Mouse (Mus musculus) intestine, embryonic 14.5 days (tissue): ENCODE results near the gene Farp1. TPM values are rescaled to one million over a fixed set of nuclear protein-coding genes. Genes with fewer than 3 reads are reported as not detected.

Experiments
- ATAC-seq: fragments of 200-750 bp; cut with Nextera tagmentation; replicated peaks from 2 replicates; pipeline ENCODE4 v1.8.0; 2017; ENCODE audit warnings: low read depth, moderate number of reproducible peaks, moderate TSS enrichment, moderate library complexity; ENCODE audit not compliant: low FRiP score, low TSS enrichment
- DNase-seq: peaks from one replicate; pipeline ENCODE4 v3.0.0-alpha.2; 2018; ENCODE audit warnings: low spot score
- H3K27ac ChIP-seq: fragments of 300-500 bp; sonication (generic); 2 replicates; pipeline ENCODE4 v1.5.1; 2014; ENCODE audit warnings: low read depth, mild to moderate bottlenecking, control low read depth
- H3K27me3 ChIP-seq: fragments of 300-500 bp; sonication (generic); replicated peaks from 2 replicates; pipeline ENCODE4 v1.6.1; 2014; ENCODE audit warnings: low read length, control low read depth; ENCODE audit not compliant: control insufficient read depth, insufficient read depth
- H3K36me3 ChIP-seq: fragments of 300-500 bp; sonication (generic); 2 replicates; pipeline ENCODE4 v1.6.1; 2014; ENCODE audit warnings: low read length, control low read depth; ENCODE audit not compliant: control insufficient read depth, insufficient read depth
- H3K4me1 ChIP-seq: fragments of 300-500 bp; sonication (generic); replicated peaks from 2 replicates; pipeline ENCODE4 v1.6.1; 2014; ENCODE audit warnings: low read length, control low read depth, mixed read lengths; ENCODE audit not compliant: control insufficient read depth, insufficient read depth
- H3K4me2 ChIP-seq: fragments of 300-500 bp; sonication (generic); 2 replicates; pipeline ENCODE4 v1.6.1; 2014; ENCODE audit warnings: low read length
- H3K4me3 ChIP-seq: fragments of 300-500 bp; sonication (generic); 2 replicates; pipeline ENCODE4 v1.5.1; 2014; ENCODE audit warnings: low read depth, low read length, control low read depth, mixed read lengths
- H3K9ac ChIP-seq: fragments of 300-500 bp; sonication (generic); 2 replicates; pipeline ENCODE4 v1.6.1; 2014; ENCODE audit warnings: mild to moderate bottlenecking, low read length
- H3K9me3 ChIP-seq: fragments of 300-500 bp; sonication (generic); 2 replicates; pipeline ENCODE4 v1.6.1; 2016; ENCODE audit warnings: low read length, control low read depth; ENCODE audit not compliant: control insufficient read depth
- WGBS: fragments of 180-500 bp; shearing (Covaris S2); extraction: QIAGEN DNeasy Blood & Tissue Kit; methylation state at CpG from one replicate; pipeline ENCODE4 v1.1.7; 2014; 5-methylcytosine and 5-hydroxymethylcytosine counted together
- polyA plus RNA-seq: library from polyadenylated mRNA; unstranded; fragments of >200 nt; fragmentation: Nextera tagmentation; extraction: Ambion mirVana; gene quantifications from 2 replicates; pipeline ENCODE4 v1.2.1, GENCODE M21; 2014

The Farp1 gene
- polyA plus RNA-seq, 1 experiment from 2014 or later: 26.1 TPM

GRCm38 (mm10) chr14:121103459-121103858, 68.5 kb downstream of the Farp1 start:
- no peaks in the 10 kb centered on the region for H3K27me3 ChIP-seq
- H3K4me2 ChIP-seq: no peak overlapping the region
- WGBS: 77% methylated on average over 9 of the region's 9 CpGs
- peaks cover 12% of the 10 kb centered on the region; the same call in 1 of the 2 replicates for H3K36me3 ChIP-seq
- no peak for DNase-seq
- ATAC-seq: no peak
- peaks cover 50% of the 10 kb centered on the region for H3K4me1 ChIP-seq
- no peaks in the 10 kb centered on the region for H3K9me3 ChIP-seq
- H3K9ac ChIP-seq: no peak overlapping the region
- no peak overlapping the region for H3K27ac ChIP-seq
- H3K4me3 ChIP-seq: no peak overlapping the region

GRCm38 (mm10) chr14:121104760-121105329, 69.8 kb downstream of the Farp1 start:
- 40% methylated on average over 7 of the region's 7 CpGs for WGBS
- Histone ChIP-seq H3K4me1 (peaks cover 59% of the 10 kb centered on the region), H3K27ac (no peak overlapping the region), H3K9ac (no peak overlapping the region), H3K27me3 (no peaks in the 10 kb centered on the region), H3K4me2 (no peak overlapping the region), H3K9me3 (no peaks in the 10 kb centered on the region), H3K4me3 (no peak overlapping the region), H3K36me3 (peaks cover 12% of the 10 kb centered on the region; the same call in 1 of the 2 replicates)
- ATAC-seq (no peak), DNase-seq (no peak)

GRCm38 (mm10) chr14:121106906-121107305, 71.9 kb downstream of the Farp1 start:
- Histone ChIP-seq H3K4me1 (peaks cover 45% of the 10 kb centered on the region), H3K36me3 (peaks cover 12% of the 10 kb centered on the region; the same call in 1 of the 2 replicates), H3K9me3 (no peaks in the 10 kb centered on the region), H3K27ac (no peak overlapping the region), H3K27me3 (no peaks in the 10 kb centered on the region), H3K4me3 (no peak overlapping the region), H3K9ac (no peak overlapping the region), H3K4me2 (no peak overlapping the region)
- WGBS: 39% methylated on average over 4 of the region's 4 CpGs
- no peak for DNase-seq
- no peak for ATAC-seq

GRCm38 (mm10) chr14:121107707-121108285, 72.8 kb downstream of the Farp1 start:
- peaks cover 8% of the 10 kb centered on the region; the same call in 1 of the 2 replicates for H3K36me3 ChIP-seq
- H3K4me2 ChIP-seq: no peak overlapping the region
- ATAC-seq (no peak), DNase-seq (no peak)
- no peak overlapping the region for H3K4me3 ChIP-seq
- no peak overlapping the region for H3K9ac ChIP-seq
- peak overlapping the region; percentile 69 for H3K27ac ChIP-seq
- H3K27me3 ChIP-seq: no peaks in the 10 kb centered on the region
- WGBS: 74% methylated on average over 10 of the region's 10 CpGs
- peaks cover 44% of the 10 kb centered on the region for H3K4me1 ChIP-seq
- no peaks in the 10 kb centered on the region for H3K9me3 ChIP-seq

- Histone ChIP-seq H3K36me3 (no peaks in the 10 kb centered on the region), H3K27me3 (no peaks in the 10 kb centered on the region), H3K27ac (peak overlapping the region; percentile 69), H3K9me3 (no peaks in the 10 kb centered on the region), H3K4me3 (no peak overlapping the region), H3K9ac (no peak overlapping the region), H3K4me2 (0 out of 2 replicates have a peak overlapping the region, but pooled peaks have one; percentile 1), H3K4me1 (peaks cover 44% of the 10 kb centered on the region)
- WGBS: 9% methylated on average over 8 of the region's 8 CpGs
- DNase-seq: no peak
- peak; percentile 62 for ATAC-seq
Observed at GRCm38 (mm10) chr14:121108439-121109115, 73.6 kb downstream of the Farp1 start.

GRCm38 (mm10) chr14:121109116-121109504, 74.1 kb downstream of the Farp1 start:
- H3K9me3 ChIP-seq: no peaks in the 10 kb centered on the region
- peak overlapping the region; percentile 60; the same call in 1 of the 2 replicates for H3K27ac ChIP-seq
- H3K4me3 ChIP-seq: no peak overlapping the region
- WGBS: 19% methylated on average over 9 of the region's 9 CpGs
- ATAC-seq (0 out of 2 replicates have a peak, but pooled peaks have one; percentile 2), DNase-seq (no peak)
- H3K36me3 ChIP-seq: no peaks in the 10 kb centered on the region
- H3K27me3 ChIP-seq: no peaks in the 10 kb centered on the region
- no peak overlapping the region for H3K9ac ChIP-seq
- H3K4me2 ChIP-seq: 0 out of 2 replicates have a peak overlapping the region, but pooled peaks have one; percentile 1
- peaks cover 44% of the 10 kb centered on the region for H3K4me1 ChIP-seq

GRCm38 (mm10) chr14:121110492-121111267, 75.7 kb downstream of the Farp1 start:
- 61% methylated on average over 13 of the region's 13 CpGs for WGBS
- Histone ChIP-seq H3K9me3 (no peaks in the 10 kb centered on the region), H3K27ac (peak overlapping the region; percentile 36; the same call in 1 of the 2 replicates), H3K4me1 (peaks cover 35% of the 10 kb centered on the region), H3K4me2 (no peak overlapping the region), H3K4me3 (no peak overlapping the region), H3K27me3 (no peaks in the 10 kb centered on the region), H3K36me3 (peaks cover 6% of the 10 kb centered on the region; the same call in 1 of the 2 replicates), H3K9ac (no peak overlapping the region)
- ATAC-seq (peak; percentile 54; the same call in 1 of the 2 replicates), DNase-seq (no peak)

GRCm38 (mm10) chr14:121112061-121112460, 77.1 kb downstream of the Farp1 start:
- Histone ChIP-seq H3K4me3 (no peak overlapping the region), H3K27me3 (no peaks in the 10 kb centered on the region), H3K4me1 (peaks cover 22% of the 10 kb centered on the region), H3K27ac (no peak overlapping the region), H3K9me3 (no peaks in the 10 kb centered on the region), H3K4me2 (no peak overlapping the region), H3K9ac (no peak overlapping the region), H3K36me3 (peaks cover 9% of the 10 kb centered on the region; the same call in 1 of the 2 replicates)
- ATAC-seq (no peak), DNase-seq (no peak)
- 83% methylated on average over 8 of the region's 8 CpGs for WGBS
